Mouse (Mus musculus) lung, adult 2 months (tissue): ENCODE measurements around the gene Il3. TPM values are rescaled to one million over a fixed set of nuclear protein-coding genes. Genes with fewer than 3 reads are reported as not detected.

Source experiments
- DNase-seq: peaks from one replicate; pipeline ENCODE4 v3.0.0; 2022
- H3K4me1 ChIP-seq: fragments of 200-500 bp; 2 replicates; pipeline ENCODE4 v1.6.1; 2011; ENCODE audit warnings: low read length; ENCODE audit not compliant: control insufficient read depth, insufficient read depth
- H3K4me3 ChIP-seq: fragments of 200-500 bp; replicated peaks from 2 replicates; pipeline ENCODE3; 2011; ENCODE audit warnings: low read depth, mild to moderate bottlenecking, control low read depth, low read length; ENCODE audit errors: extremely low read depth
- CTCF ChIP-seq: fragments of 200-500 bp; IDR thresholded peaks from 2 replicates; pipeline ENCODE4 v1.5.1; 2011; ENCODE audit warnings: mild to moderate bottlenecking, low read length, control low read depth; ENCODE audit not compliant: insufficient read depth
- POLR2A ChIP-seq: fragments of 200-500 bp; IDR thresholded peaks from 2 replicates; pipeline ENCODE4 v1.6.1; 2011; ENCODE audit warnings: low read depth, mild to moderate bottlenecking, control low read depth, low read length, borderline replicate concordance; ENCODE audit errors: extremely low read depth
- WGBS: fragments of 180-500 bp; shearing (Covaris S2); methylation state at CpG from one replicate; pipeline ENCODE4 v1.1.7; 2018; 5-methylcytosine and 5-hydroxymethylcytosine counted together
- polyA plus RNA-seq: library from polyadenylated mRNA; depleted of rRNA; stranded (reverse); fragments of >200 nt; gene quantifications from 2 replicates; pipeline ENCODE4 v1.2.3, GENCODE M21; 2012

Il3 gene
- polyA plus RNA-seq, 1 experiment: not detected

- Histone ChIP-seq H3K4me1 (no peaks in the 10 kb centered on the region), H3K4me3 (no peak within 1 kb of the TSS)
- DNase-seq: peak; percentile 28
- TF ChIP-seq CTCF (no peak), POLR2A (no peak)
- 46% methylated on average over 11 of the region's 11 CpGs for WGBS
These were observed 17.9 kb downstream of the Il3 start, which contains the start of gene Csf2 for GRCm38 (mm10) chr11:54248940-54249717. Gene Csf2 (minus strand): TSS chr11:54249667.

GRCm38 (mm10) chr11:54247251-54247950 lies 19.7 kb downstream of the Il3 start:
- peak; percentile 59; the same call in 1 of the 2 replicates for TF ChIP-seq POLR2A
- no peak for TF ChIP-seq CTCF
- peak; percentile 33 for DNase-seq
- no peaks in the 10 kb centered on the region for H3K4me1 ChIP-seq
- H3K4me3 ChIP-seq: no peak overlapping the region
- WGBS: 59% methylated on average over 10 of the region's 10 CpGs

DNA sequence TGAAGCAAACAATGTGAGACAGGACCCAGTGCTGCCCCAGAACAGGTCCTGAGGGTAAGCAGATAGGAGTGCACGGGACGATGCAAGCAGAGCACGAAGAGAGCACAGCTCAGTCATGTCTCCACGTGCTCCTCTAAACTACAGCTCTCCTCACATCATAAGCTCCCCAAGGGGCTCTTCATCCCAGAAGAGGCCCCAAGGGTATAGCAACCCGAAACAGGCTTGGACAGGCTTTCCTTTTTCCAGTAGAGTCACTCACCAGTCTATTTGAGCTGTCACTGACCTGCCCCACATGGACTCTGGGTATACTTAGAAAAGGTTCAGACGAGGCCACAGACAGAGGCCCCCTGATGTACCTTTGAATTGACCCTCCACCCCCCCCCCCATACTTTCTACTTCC lies 22.6 kb downstream of the Il3 start:
- no peaks in the 10 kb centered on the region for H3K4me1 ChIP-seq
- 74% methylated on average over 6 of the region's 6 CpGs for WGBS
- TF ChIP-seq CTCF: no peak
- TF ChIP-seq POLR2A: no peak
- H3K4me3 ChIP-seq: no peak overlapping the region
- DNase-seq: no peak

GRCm38 (mm10) chr11:54242494-54242893 lies 24.6 kb downstream of the Il3 start:
- 90% methylated on average over 3 of the region's 3 CpGs for WGBS
- Histone ChIP-seq H3K4me3 (no peak overlapping the region), H3K4me1 (no peaks in the 10 kb centered on the region)
- no peak for DNase-seq
- TF ChIP-seq POLR2A: no peak
- TF ChIP-seq CTCF: no peak

DNA sequence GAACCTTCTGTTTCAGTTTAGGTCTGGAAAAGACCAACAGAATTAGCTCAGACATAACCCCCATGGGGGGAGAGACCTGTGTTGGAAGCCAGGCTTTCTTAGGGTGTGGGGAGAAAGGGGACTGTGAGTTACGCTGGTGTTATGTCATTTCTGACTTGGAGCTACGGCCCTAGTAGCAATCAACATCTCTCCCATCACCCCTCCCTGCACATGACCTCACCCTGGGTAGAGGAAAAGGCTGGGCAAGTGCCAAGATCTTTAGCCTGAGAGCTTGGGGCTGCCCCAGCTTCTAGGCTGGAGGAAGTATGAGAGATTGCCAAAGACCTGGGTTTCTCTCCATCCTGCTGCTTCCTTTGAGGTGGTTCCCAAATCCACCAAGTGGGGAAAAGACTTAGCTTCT lies 30.1 kb downstream of the Il3 start:
- H3K4me1 ChIP-seq: no peaks in the 10 kb centered on the region
- peak; percentile 49 for DNase-seq
- TF ChIP-seq POLR2A: no peak
- no peak for TF ChIP-seq CTCF
- 16% methylated on average over 2 of the region's 2 CpGs for WGBS
- H3K4me3 ChIP-seq: no peak overlapping the region

GRCm38 (mm10) chr11:54227478-54227877 lies 39.6 kb downstream of the Il3 start:
- no peaks in the 10 kb centered on the region for H3K4me1 ChIP-seq
- TF ChIP-seq POLR2A (no peak), CTCF (no peak)
- DNase-seq: no peak
- no peak overlapping the region for H3K4me3 ChIP-seq
- WGBS: 80% methylated on average over 2 of the region's 2 CpGs

- Histone ChIP-seq H3K4me3 (no peak overlapping the region), H3K4me1 (no peaks in the 10 kb centered on the region)
- no peak for TF ChIP-seq POLR2A
- 74% methylated on average over 5 of the region's 5 CpGs for WGBS
- no peak for DNase-seq
These were observed 42.5 kb downstream of the Il3 start for GRCm38 (mm10) chr11:54224475-54224986.

DNA sequence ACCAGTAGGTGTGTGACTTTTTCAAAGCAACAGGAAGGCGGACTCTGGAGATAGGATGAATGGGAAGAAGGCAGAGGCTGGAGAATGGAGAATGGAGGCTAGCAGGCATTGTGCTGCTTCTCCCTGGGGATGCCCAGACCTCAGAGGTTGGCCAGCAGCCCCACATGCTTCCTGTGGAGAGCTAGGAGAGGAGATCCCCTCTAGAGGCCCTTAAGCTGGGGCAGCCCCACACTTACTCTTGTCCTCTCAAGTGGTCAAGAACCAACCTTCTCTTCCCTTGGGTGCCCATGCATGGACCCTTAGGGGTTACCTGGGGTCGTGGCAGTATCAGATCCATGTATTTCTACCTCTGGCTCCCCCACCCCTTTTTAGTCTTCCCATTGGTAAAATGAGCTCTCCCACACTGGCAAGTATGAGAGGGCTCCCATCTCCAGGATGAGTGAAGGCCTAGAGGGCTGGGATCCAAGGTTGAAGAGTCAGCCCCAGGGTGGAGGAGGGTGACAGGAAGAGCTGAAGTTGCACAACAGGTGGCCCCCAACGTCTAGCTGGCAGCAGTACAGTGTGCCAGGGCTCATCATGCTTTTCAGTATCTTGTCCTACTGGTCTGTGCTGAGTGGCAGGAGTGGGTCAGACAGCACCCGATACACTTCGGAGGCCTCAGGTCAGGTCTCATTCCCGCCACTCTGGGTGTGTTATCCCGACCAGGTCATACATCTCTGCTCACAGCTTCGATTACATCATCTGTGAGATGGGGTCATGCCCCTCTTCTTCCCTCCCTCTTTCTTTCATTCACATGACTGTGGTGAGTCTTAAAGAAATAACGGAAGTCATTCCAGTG lies 43.2 kb downstream of the Il3 start:
- no peak for TF ChIP-seq POLR2A
- TF ChIP-seq CTCF: no peak
- no peaks in the 10 kb centered on the region for H3K4me1 ChIP-seq
- whole genome bisulfite sequencing: 72% methylated on average over 9 of the region's 9 CpGs
- DNase-seq: no peak
- no peak overlapping the region for H3K4me3 ChIP-seq
